Mouse (Mus musculus) liver, embryonic 14.5 days (tissue): ENCODE results near the gene Grpel1. TPM values are rescaled to one million over a fixed set of nuclear protein-coding genes. Genes with fewer than 3 reads are reported as not detected.

Experiments
- ATAC-seq: fragments of 200-750 bp; cut with Nextera tagmentation; 2 replicates; pipeline ENCODE4 v1.8.0; 2017; ENCODE audit warnings: moderate number of reproducible peaks, mild to moderate bottlenecking, moderate library complexity; ENCODE audit not compliant: insufficient read depth
- DNase-seq, 3 experiments: peaks; one replicate each; pipeline ENCODE4 v3.0.0-alpha.2; 2012 to 2013; ENCODE audit warnings: low read depth in 3 of 3, low spot score in 3 of 3
- H3K27ac ChIP-seq: fragments of 300-500 bp; sonication (generic); 2 replicates; pipeline ENCODE4 v1.5.1; 2014; ENCODE audit warnings: moderate library complexity, mild to moderate bottlenecking, control low read depth, inconsistent platforms
- H3K27me3 ChIP-seq: fragments of 300-500 bp; sonication (generic); 2 replicates; pipeline ENCODE4 v1.6.1; 2014; ENCODE audit warnings: mild to moderate bottlenecking, low read length, moderate library complexity; ENCODE audit not compliant: control insufficient read depth, insufficient read depth
- H3K36me3 ChIP-seq: fragments of 300-500 bp; sonication (generic); replicated peaks from 2 replicates; pipeline ENCODE4 v1.6.1; 2014; ENCODE audit warnings: low read depth; ENCODE audit not compliant: control insufficient read depth, insufficient read depth
- H3K4me1 ChIP-seq, 2 experiments: fragments of 200-500 bp in 1 of 2; fragments of 300-500 bp in 1 of 2; sonication (generic) in 1 of 2; replicated peaks; 2 replicates each; pipeline ENCODE4 v1.6.1; 2012 to 2014; ENCODE audit warnings: antibody characterized with exemption in 1 of 2, inconsistent platforms in 1 of 2, low read length in 1 of 2; ENCODE audit not compliant: control insufficient read depth in 2 of 2, insufficient read depth in 2 of 2
- H3K4me2 ChIP-seq: fragments of 300-500 bp; sonication (generic); 2 replicates; pipeline ENCODE4 v1.6.1; 2014; ENCODE audit warnings: low read depth, mild to moderate bottlenecking, control low read depth, moderate library complexity
- H3K4me3 ChIP-seq, 2 experiments: fragments of 200-500 bp in 1 of 2; fragments of 300-500 bp in 1 of 2; sonication (generic) in 1 of 2; 2 replicates each; pipeline ENCODE4 v1.5.1; 2012 to 2014; ENCODE audit warnings: low read depth in 2 of 2, low read length in 2 of 2, mild to moderate bottlenecking in 2 of 2, control low read depth in 1 of 2, inconsistent platforms in 1 of 2, moderate library complexity in 1 of 2; ENCODE audit not compliant: insufficient read depth in 1 of 2
- H3K9ac ChIP-seq: fragments of 300-500 bp; sonication (generic); replicated peaks from 2 replicates; pipeline ENCODE4 v1.6.1; 2014; ENCODE audit warnings: mild to moderate bottlenecking, control low read depth, moderate library complexity
- H3K9me3 ChIP-seq: fragments of 300-500 bp; sonication (generic); 2 replicates; pipeline ENCODE4 v1.6.1; 2016; ENCODE audit warnings: low read length, mixed read lengths; ENCODE audit not compliant: control insufficient read depth
- CTCF ChIP-seq: IDR thresholded peaks from 2 replicates; pipeline ENCODE4 v1.5.1; 2016; ENCODE audit warnings: antibody characterized with exemption, low read depth, control low read depth
- EP300 ChIP-seq: IDR thresholded peaks from 2 replicates; pipeline ENCODE4 v1.6.1; 2016; ENCODE audit warnings: antibody characterized with exemption, low read depth
- WGBS: fragments of 180-500 bp; shearing (Covaris S2); extraction: QIAGEN DNeasy Blood & Tissue Kit; methylation state at CpG from one replicate; pipeline ENCODE4 v1.1.7; 2014; ENCODE audit not compliant: insufficient replicate concordance; 5-methylcytosine and 5-hydroxymethylcytosine counted together
- polyA plus RNA-seq, 2 experiments: library from polyadenylated mRNA; depleted of rRNA in 1 of 2; stranded (reverse) in 1 of 2; unstranded in 1 of 2; fragments of >200 nt; fragmentation: Nextera tagmentation in 1 of 2; extraction: Ambion mirVana in 1 of 2; gene quantifications; 2 replicates each; pipeline versions ENCODE4 v1.2.1 to v1.2.3; 2012 to 2014

Gene Grpel1
- polyA plus RNA-seq, 2 experiments = 16.8 to 42.4 TPM

DNA sequence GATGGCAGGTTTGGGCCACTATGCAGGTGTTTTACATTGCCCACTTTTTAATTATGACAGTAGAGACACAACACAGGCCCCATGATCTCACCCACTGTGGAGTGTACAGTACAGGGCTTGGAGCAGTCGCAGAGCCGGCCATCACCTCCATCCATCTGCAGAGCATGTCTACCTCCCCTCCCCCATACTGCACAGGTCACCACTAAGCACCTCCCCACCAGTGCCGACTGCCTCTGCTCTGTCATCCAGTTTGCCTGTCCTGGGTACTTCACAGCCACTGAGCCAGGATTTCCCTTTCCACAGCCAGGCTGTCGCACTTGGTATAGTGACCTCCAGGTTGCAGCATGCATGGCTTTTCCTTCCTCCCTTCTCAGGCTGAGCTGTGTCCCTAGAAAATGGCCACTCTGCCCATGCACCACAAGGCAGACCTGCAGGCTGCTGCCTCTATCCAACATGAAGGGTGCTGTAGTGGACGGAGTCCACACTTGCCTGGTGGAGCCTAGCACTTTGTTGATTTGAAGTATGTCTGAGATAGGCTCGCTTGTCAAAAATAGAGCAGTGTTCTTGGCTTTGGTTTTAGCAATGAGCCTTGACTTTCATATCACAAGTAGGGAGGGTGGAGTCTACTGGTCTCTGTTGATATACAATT lies 15.0 kb upstream of the Grpel1 start:
- DNase-seq = no peak
- no peak overlapping the region for H3K4me2 ChIP-seq
- peaks cover 5% of the 10 kb centered on the region for H3K27me3 ChIP-seq
- H3K27ac ChIP-seq = no peak overlapping the region
- no peak overlapping the region for H3K4me3 ChIP-seq
- no peak overlapping the region for H3K9ac ChIP-seq
- no peaks in the 10 kb centered on the region for H3K9me3 ChIP-seq
- 0 out of 4 replicates have a peak, but pooled peaks cover 0 to 2% of the 10 kb centered on the region in 2 experiments for H3K4me1 ChIP-seq
- ATAC-seq = no peak
- 51% methylated on average over 6 of the region's 6 CpGs for WGBS
- no peaks in the 10 kb centered on the region for H3K36me3 ChIP-seq
- TF ChIP-seq EP300 (no peak), CTCF (no peak)

DNA sequence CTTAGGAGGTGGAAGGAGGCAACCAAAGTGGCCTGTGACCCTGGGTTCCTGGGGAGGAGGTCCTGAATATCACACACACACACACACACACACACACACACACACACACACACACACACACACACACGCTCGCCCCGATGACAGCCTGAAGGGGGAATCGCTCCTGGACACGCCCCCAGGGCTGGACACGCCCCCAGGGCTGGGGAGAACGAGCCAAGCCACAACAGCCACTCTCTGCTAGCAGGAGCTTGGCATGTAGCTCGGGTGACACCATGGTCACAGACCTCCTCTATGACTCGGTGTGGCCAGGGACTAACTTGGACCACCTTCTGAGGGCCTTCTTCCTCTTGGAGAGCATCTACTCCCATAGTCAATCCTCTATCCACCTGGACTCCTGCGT lies 13.7 kb upstream of the Grpel1 start:
- ATAC-seq = no peak
- no peak overlapping the region for H3K4me3 ChIP-seq
- no peaks in the 10 kb centered on the region for H3K9me3 ChIP-seq
- H3K4me2 ChIP-seq = no peak overlapping the region
- H3K9ac ChIP-seq = no peak overlapping the region
- DNase-seq = no peak
- H3K4me1 ChIP-seq = 0 out of 4 replicates have a peak, but pooled peaks cover 0 to 2% of the 10 kb centered on the region in 2 experiments
- no peaks in the 10 kb centered on the region for H3K27me3 ChIP-seq
- 20% methylated on average over 7 of the region's 10 CpGs for WGBS
- no peak overlapping the region for H3K27ac ChIP-seq
- H3K36me3 ChIP-seq = no peaks in the 10 kb centered on the region
- TF ChIP-seq EP300 (no peak), CTCF (no peak)

GRCm38 (mm10) chr5:36451872-36452389 lies 12.9 kb upstream of the Grpel1 start:
- no peak for TF ChIP-seq EP300
- no peak for TF ChIP-seq CTCF
- Histone ChIP-seq H3K27me3 (no peaks in the 10 kb centered on the region), H3K4me1 (0 out of 4 replicates have a peak, but pooled peaks cover 0 to 2% of the 10 kb centered on the region in 2 experiments), H3K4me3 (no peak overlapping the region), H3K36me3 (no peaks in the 10 kb centered on the region), H3K4me2 (no peak overlapping the region), H3K27ac (no peak overlapping the region), H3K9me3 (no peaks in the 10 kb centered on the region), H3K9ac (no peak overlapping the region)
- 57% methylated on average over 10 of the region's 10 CpGs for WGBS
- ATAC-seq (no peak), DNase-seq (no peak)

DNA sequence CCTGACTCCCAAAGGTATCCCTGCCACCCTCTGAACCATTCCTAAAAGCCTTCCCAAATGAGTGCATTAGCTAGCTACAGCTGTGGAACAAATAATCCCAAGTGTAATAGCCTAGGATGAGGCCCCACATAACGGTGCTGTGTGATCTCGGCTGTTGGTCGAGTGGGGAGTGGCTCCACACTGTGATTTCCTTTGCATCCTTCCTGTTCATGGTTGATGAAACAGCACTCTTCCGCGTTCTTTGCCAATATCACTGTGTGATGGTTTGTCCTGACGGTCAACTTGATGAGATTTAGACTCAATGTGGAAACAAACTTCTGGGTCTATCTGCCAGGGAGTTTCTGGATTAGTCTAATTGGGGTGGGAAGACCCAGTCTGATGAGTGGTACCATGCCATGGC lies 12.0 kb upstream of the Grpel1 start:
- ATAC-seq = no peak
- DNase-seq = no peak
- WGBS = 43% methylated on average over 6 of the region's 6 CpGs
- 0 out of 4 replicates have a peak, but pooled peaks cover 0 to 2% of the 10 kb centered on the region in 2 experiments for H3K4me1 ChIP-seq
- H3K27me3 ChIP-seq = no peaks in the 10 kb centered on the region
- H3K27ac ChIP-seq = no peak overlapping the region
- H3K4me2 ChIP-seq = no peak overlapping the region
- no peak overlapping the region for H3K9ac ChIP-seq
- H3K9me3 ChIP-seq = no peaks in the 10 kb centered on the region
- H3K4me3 ChIP-seq = no peak overlapping the region
- no peaks in the 10 kb centered on the region for H3K36me3 ChIP-seq
- TF ChIP-seq EP300 = no peak
- TF ChIP-seq CTCF = no peak

GRCm38 (mm10) chr5:36457706-36458105 lies 7.1 kb upstream of the Grpel1 start:
- DNase-seq (no peak), ATAC-seq (no peak)

More at GRCm38 (mm10) chr5:36457706-36458105, 7.1 kb upstream of the Grpel1 start:
- Histone ChIP-seq H3K9me3 (no peaks in the 10 kb centered on the region), H3K4me1 (no peaks in the 10 kb centered on the region), H3K27me3 (no peaks in the 10 kb centered on the region), H3K9ac (no peak overlapping the region), H3K4me2 (no peak overlapping the region), H3K36me3 (no peaks in the 10 kb centered on the region), H3K4me3 (no peak overlapping the region), H3K27ac (no peak overlapping the region)
- TF ChIP-seq EP300 = no peak
- TF ChIP-seq CTCF = no peak
- 55% methylated on average over 4 of the region's 4 CpGs for WGBS
